Mouse (Mus musculus) embryonic facial prominence, embryonic 13.5 days (tissue): ENCODE results near the gene Gpr162. TPM values are rescaled to one million over a fixed set of nuclear protein-coding genes. Genes with fewer than 3 reads are reported as not detected.
"Not testable (repeated sequence)": the region's sequence is repeated elsewhere in the genome, so short reads cannot be mapped to it uniquely, and the experiment has no call there.

Experiments
- ATAC-seq: fragments of 200-750 bp; cut with Nextera tagmentation; 2 replicates; pipeline ENCODE4 v1.8.0; 2017; ENCODE audit warnings: low read depth; ENCODE audit not compliant: insufficient number of reproducible peaks, insufficient read depth, low FRiP score, low TSS enrichment
- H3K27ac ChIP-seq: fragments of 300-500 bp; sonication (generic); 2 replicates; pipeline ENCODE4 v1.5.1; 2015; ENCODE audit warnings: moderate library complexity, mild to moderate bottlenecking, inconsistent platforms
- H3K27me3 ChIP-seq: fragments of 300-500 bp; sonication (generic); 2 replicates; pipeline ENCODE4 v1.6.1; 2015; ENCODE audit warnings: mild to moderate bottlenecking, inconsistent platforms
- H3K36me3 ChIP-seq: fragments of 300-500 bp; sonication (generic); 2 replicates; pipeline ENCODE4 v1.6.1; 2015; ENCODE audit warnings: mild to moderate bottlenecking, inconsistent platforms
- H3K4me1 ChIP-seq: fragments of 300-500 bp; sonication (generic); 2 replicates; pipeline ENCODE4 v1.6.1; 2015; ENCODE audit warnings: inconsistent platforms
- H3K4me2 ChIP-seq: fragments of 300-500 bp; sonication (generic); 2 replicates; pipeline ENCODE4 v1.6.1; 2015; ENCODE audit warnings: moderate library complexity, mild to moderate bottlenecking, inconsistent platforms
- H3K4me3 ChIP-seq: fragments of 300-500 bp; sonication (generic); 2 replicates; pipeline ENCODE4 v1.5.1; 2015; ENCODE audit warnings: mild to moderate bottlenecking, inconsistent platforms
- H3K9ac ChIP-seq: fragments of 300-500 bp; sonication (generic); 2 replicates; pipeline ENCODE4 v1.6.1; 2015; ENCODE audit warnings: mild to moderate bottlenecking, inconsistent platforms
- H3K9me3 ChIP-seq: fragments of 300-500 bp; sonication (generic); 2 replicates; pipeline ENCODE4 v1.6.1; 2016; ENCODE audit warnings: inconsistent platforms
- WGBS: fragments of 180-500 bp; shearing (Covaris S2); methylation state at CpG from one replicate; pipeline ENCODE4 v1.1.7; 2015; ENCODE audit warnings: mixed read lengths; 5-methylcytosine and 5-hydroxymethylcytosine counted together
- polyA plus RNA-seq: library from polyadenylated mRNA; unstranded; fragments of >200 nt; fragmentation: Nextera tagmentation; extraction: Ambion mirVana; gene quantifications from 2 replicates; pipeline ENCODE4 v1.2.1, GENCODE M21; 2015

Gene Gpr162
- polyA plus RNA-seq, 1 experiment from 2014 or later, result 2.0 TPM

DNA sequence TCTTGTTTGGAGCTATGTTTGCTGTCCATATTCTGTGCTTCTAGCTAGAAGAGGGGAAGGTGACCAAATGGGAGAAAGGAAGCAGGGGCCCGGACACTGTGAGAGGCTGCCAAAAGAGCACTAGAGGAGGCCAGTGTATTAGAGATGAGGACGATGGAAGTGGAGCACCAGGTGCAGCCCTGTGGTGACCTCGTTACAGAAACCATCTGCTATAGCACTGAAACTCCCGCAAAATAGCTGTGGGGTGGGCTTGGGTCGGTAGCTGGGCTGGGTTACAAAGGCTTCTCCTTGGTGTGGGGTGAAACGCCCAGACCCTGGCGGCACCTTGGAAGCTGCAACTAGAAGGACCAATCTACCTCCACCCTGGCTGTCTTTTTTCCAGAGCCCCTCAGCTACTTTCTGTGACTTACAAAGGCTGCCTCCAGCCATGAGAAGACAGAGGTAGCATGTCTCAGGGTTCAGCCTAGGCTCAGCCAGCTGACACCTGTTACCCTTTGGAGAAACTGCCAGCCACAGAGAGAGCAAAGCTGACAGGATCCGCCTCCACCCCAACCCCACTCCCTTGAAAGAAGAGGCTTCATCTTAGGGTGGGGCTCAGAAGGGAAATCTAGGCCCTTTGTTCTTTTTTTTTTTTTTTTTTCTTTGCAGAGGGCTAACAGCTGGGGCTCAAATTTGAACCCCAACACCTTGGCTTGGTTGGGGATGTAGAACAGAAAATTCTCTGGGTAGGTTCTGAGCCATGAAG lies 36.4 kb upstream of the Gpr162 start:
- ATAC-seq, result no peak
- WGBS, result 60% methylated on average over 8 of the region's 8 CpGs

DNA sequence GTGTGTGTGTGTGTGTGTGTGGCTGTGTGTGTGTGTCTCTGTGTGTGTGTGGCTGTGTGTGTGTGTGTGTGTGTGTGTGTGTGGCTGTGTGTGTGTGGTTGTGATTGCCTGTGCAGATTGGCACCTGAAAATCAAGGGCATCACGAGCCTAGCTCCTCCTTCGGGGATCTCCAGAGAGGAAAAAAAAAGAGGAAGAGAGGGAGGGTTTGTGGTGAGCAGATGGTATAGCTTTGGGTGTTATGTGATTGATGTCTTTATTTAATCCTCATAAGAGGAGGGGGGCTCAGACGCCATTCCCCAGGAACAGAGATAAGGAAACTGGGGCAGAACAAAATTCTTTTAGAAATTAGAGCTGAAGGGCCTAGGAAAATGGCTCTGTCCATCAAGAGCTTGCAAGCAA lies 34.6 kb upstream of the Gpr162 start:
- no peak overlapping the region for H3K9ac ChIP-seq
- no peaks in the 10 kb centered on the region for H3K9me3 ChIP-seq
- no peak overlapping the region for H3K4me2 ChIP-seq
- WGBS, result 43% methylated on average over 3 of the region's 3 CpGs
- H3K4me3 ChIP-seq, result no peak overlapping the region
- ATAC-seq, result no peak
- H3K4me1 ChIP-seq, result peaks cover 1% of the 10 kb centered on the region
- H3K27me3 ChIP-seq, result no peaks in the 10 kb centered on the region
- H3K27ac ChIP-seq, result no peak overlapping the region
- no peaks in the 10 kb centered on the region for H3K36me3 ChIP-seq

More for the DNA sequence above, 36.4 kb upstream of the Gpr162 start:
- Histone ChIP-seq H3K4me3 (no peak overlapping the region), H3K4me2 (no peak overlapping the region), H3K9me3 (no peaks in the 10 kb centered on the region), H3K36me3 (no peaks in the 10 kb centered on the region), H3K27ac (no peak overlapping the region), H3K4me1 (peaks cover 13% of the 10 kb centered on the region), H3K9ac (no peak overlapping the region), H3K27me3 (no peaks in the 10 kb centered on the region)

- H3K36me3 ChIP-seq, H3K27me3 ChIP-seq, ATAC-seq, H3K4me3 ChIP-seq, H3K27ac ChIP-seq, H3K4me2 ChIP-seq, H3K4me1 ChIP-seq, H3K9ac ChIP-seq, H3K9me3 ChIP-seq: not testable (repeated sequence)
- WGBS, result 89% methylated on average over 2 of the region's 2 CpGs
These were observed 30.3 kb upstream of the Gpr162 start for GRCm38 (mm10) chr6:124894113-124894512.

DNA sequence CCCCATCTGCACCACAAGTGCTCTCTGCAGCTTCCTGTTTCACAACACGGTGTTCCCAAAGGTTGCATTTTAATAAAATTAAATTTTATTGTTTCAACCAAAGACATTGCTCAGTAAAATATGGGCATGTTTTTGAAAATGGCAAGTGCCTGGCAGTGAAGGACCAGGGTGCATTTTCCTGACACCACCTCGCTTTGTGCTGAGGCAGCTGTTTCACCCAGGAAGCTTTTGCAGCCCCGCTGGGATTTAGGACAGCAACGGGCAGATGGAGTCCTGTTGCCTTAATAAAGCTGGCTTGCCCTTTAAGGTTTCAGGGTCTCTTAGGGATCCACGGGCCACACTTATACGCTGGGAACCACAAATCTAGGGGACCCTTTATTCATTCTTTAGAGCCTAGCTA lies 27.2 kb upstream of the Gpr162 start:
- no peak overlapping the region for H3K4me2 ChIP-seq
- WGBS, result 65% methylated on average over 6 of the region's 6 CpGs

DNA sequence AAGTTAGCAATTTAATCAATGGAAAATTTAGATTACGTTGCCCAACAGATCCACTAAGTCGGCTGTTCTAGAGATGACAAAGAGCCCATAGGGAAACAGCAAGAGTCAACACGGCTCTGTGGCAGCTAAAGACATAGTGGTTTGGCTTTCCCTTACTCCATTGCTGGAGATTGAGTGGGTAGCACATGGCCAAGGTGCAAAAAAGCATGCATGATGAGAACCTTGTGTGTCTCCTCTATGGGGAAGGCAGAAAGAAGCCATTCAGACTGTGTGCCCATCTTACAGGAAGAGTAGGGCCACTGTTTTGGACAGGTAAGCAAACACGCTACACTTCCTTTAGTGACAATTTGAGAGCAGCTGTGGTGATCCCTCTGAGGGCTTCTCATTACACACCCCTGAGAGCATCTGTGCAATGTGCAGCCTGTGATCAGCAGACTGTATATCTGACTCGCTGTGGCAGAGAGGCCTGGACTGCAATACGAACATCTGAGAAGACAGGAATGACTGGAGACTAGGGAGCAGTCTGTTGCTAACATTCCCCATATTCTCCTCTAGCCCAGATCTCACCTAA lies 24.9 kb upstream of the Gpr162 start:
- ATAC-seq, result no peak
- WGBS, result 85% methylated on average over 6 of the region's 6 CpGs
- H3K27me3 ChIP-seq, result no peaks in the 10 kb centered on the region
- no peak overlapping the region for H3K4me3 ChIP-seq
- H3K4me1 ChIP-seq, result no peaks in the 10 kb centered on the region
- no peaks in the 10 kb centered on the region for H3K9me3 ChIP-seq
- no peaks in the 10 kb centered on the region for H3K36me3 ChIP-seq
- H3K9ac ChIP-seq, result no peak overlapping the region
- no peak overlapping the region for H3K27ac ChIP-seq
- no peak overlapping the region for H3K4me2 ChIP-seq

More for the DNA sequence above, 27.2 kb upstream of the Gpr162 start:
- H3K4me1 ChIP-seq, result no peaks in the 10 kb centered on the region
- no peak overlapping the region for H3K4me3 ChIP-seq
- H3K36me3 ChIP-seq, result no peaks in the 10 kb centered on the region
- H3K27ac ChIP-seq, result no peak overlapping the region
- no peak for ATAC-seq
- no peak overlapping the region for H3K9ac ChIP-seq
- no peaks in the 10 kb centered on the region for H3K27me3 ChIP-seq
- no peaks in the 10 kb centered on the region for H3K9me3 ChIP-seq

DNA sequence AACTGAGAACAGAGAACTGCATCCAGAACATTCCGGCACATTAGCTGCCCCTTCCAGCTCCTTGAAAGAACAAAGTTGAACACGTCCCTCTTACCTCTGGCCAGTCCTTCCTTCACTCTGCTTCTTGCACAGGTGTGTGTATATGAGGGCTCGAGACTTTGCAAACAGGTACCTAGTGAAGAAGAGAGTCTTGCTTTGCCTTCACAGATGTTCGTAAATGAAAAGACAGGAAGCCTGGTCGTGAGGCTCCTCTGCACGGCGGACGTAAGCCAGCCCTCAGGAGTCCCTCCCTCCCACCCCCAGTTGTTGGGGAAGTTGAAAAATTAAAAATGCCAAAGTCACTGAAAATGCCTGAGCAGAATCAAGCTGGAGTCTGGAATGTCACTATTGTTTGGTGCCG lies 24.2 kb upstream of the Gpr162 start, which contains the start of gene Cd4:
Cd4 (minus strand) TSS at position 236 of the 400 bp plus-strand sequence.
- ATAC-seq, result no peak
- WGBS, result 84% methylated on average over 9 of the region's 9 CpGs
- H3K9me3 ChIP-seq, result no peaks in the 10 kb centered on the region
- H3K4me1 ChIP-seq, result no peaks in the 10 kb centered on the region
- no peaks in the 10 kb centered on the region for H3K27me3 ChIP-seq
- H3K4me2 ChIP-seq, result no peak within 1 kb of the TSS
- H3K4me3 ChIP-seq, result no peak within 1 kb of the TSS
- no peak within 1 kb of the TSS for H3K9ac ChIP-seq
- H3K36me3 ChIP-seq, result no peaks in the 10 kb centered on the region
- no peak within 1 kb of the TSS for H3K27ac ChIP-seq

GRCm38 (mm10) chr6:124885956-124886381 lies 22.2 kb upstream of the Gpr162 start:
- no peak for ATAC-seq
- 87% methylated on average over 8 of the region's 8 CpGs for WGBS
- Histone ChIP-seq H3K9ac (no peak overlapping the region), H3K9me3 (no peaks in the 10 kb centered on the region), H3K27me3 (no peaks in the 10 kb centered on the region), H3K27ac (no peak overlapping the region), H3K4me2 (no peak overlapping the region), H3K4me1 (no peaks in the 10 kb centered on the region), H3K36me3 (no peaks in the 10 kb centered on the region), H3K4me3 (no peak overlapping the region)

GRCm38 (mm10) chr6:124884714-124885500 lies 21.1 kb upstream of the Gpr162 start:
- Histone ChIP-seq H3K4me1 (no peaks in the 10 kb centered on the region), H3K4me3 (no peak overlapping the region), H3K27me3 (no peaks in the 10 kb centered on the region), H3K9me3 (no peaks in the 10 kb centered on the region), H3K36me3 (no peaks in the 10 kb centered on the region), H3K27ac (no peak overlapping the region), H3K4me2 (no peak overlapping the region), H3K9ac (no peak overlapping the region)
- ATAC-seq, result no peak
- 67% methylated on average over 10 of the region's 10 CpGs for WGBS

DNA sequence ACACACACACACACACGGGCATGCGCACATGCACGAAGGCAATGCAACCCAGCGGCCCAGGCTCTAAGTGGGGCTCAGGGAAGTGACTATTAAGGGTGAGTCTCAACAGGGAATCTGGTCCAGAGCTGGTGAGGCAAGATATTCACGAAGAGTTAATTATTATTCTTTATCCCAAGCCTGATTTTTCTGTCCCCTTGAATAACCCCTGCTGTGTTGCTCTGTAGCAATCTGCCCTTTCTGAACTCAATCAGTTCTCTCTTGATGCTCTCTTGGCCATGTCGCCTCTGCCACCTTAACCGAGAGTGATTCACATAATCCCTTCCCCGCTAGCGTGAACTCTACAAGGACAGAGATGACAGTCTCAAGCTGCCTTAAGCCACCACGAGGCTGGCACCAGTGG lies 19.6 kb upstream of the Gpr162 start:
- no peak overlapping the region for H3K4me3 ChIP-seq
- H3K36me3 ChIP-seq, result no peaks in the 10 kb centered on the region
- no peaks in the 10 kb centered on the region for H3K9me3 ChIP-seq
- H3K9ac ChIP-seq, result no peak overlapping the region
- 76% methylated on average over 10 of the region's 10 CpGs for WGBS
- H3K27ac ChIP-seq, result no peak overlapping the region
- no peak for ATAC-seq
- no peaks in the 10 kb centered on the region for H3K27me3 ChIP-seq
- H3K4me1 ChIP-seq, result no peaks in the 10 kb centered on the region
- H3K4me2 ChIP-seq, result no peak overlapping the region

DNA sequence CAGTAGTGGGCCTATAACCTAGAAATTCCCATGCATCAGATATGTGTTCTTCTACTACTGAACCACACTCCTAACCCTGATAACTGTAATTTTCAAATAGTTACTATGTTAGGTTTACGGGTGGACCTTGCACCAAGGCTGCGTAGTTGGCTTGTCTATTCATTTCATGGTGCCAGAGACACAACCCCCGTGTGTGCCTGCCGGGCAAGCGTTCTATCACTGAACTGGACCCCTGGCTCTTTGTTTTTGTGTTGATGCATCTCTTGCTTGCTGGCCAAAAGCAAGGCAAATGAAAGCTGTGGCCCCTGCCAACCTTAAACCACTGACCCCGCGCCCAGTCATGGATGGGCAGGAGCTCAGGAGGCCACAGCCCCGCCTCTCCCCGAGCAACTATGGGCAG lies 18.0 kb upstream of the Gpr162 start:
- Histone ChIP-seq H3K4me3 (no peak overlapping the region), H3K4me2 (no peak overlapping the region), H3K36me3 (no peaks in the 10 kb centered on the region), H3K9ac (no peak overlapping the region), H3K4me1 (no peaks in the 10 kb centered on the region), H3K27me3 (no peaks in the 10 kb centered on the region), H3K9me3 (no peaks in the 10 kb centered on the region), H3K27ac (no peak overlapping the region)
- ATAC-seq, result no peak
- WGBS, result 90% methylated on average over 9 of the region's 9 CpGs

GRCm38 (mm10) chr6:124879390-124879789 lies 15.6 kb upstream of the Gpr162 start:
- H3K27me3 ChIP-seq, result no peaks in the 10 kb centered on the region
- H3K4me2 ChIP-seq, result no peak overlapping the region
- WGBS, result 43% methylated on average over 6 of the region's 6 CpGs
- no peaks in the 10 kb centered on the region for H3K36me3 ChIP-seq
- no peak overlapping the region for H3K27ac ChIP-seq
- ATAC-seq, result no peak
- H3K4me3 ChIP-seq, result no peak overlapping the region
- H3K9me3 ChIP-seq, result no peaks in the 10 kb centered on the region
- no peaks in the 10 kb centered on the region for H3K4me1 ChIP-seq
- no peak overlapping the region for H3K9ac ChIP-seq

GRCm38 (mm10) chr6:124874348-124874747 lies 10.6 kb upstream of the Gpr162 start:
- Histone ChIP-seq H3K27me3 (no peaks in the 10 kb centered on the region), H3K4me2 (no peak overlapping the region), H3K4me1 (no peaks in the 10 kb centered on the region), H3K9me3 (no peaks in the 10 kb centered on the region), H3K36me3 (no peaks in the 10 kb centered on the region), H3K4me3 (no peak overlapping the region), H3K9ac (no peak overlapping the region), H3K27ac (no peak overlapping the region)
- 21% methylated on average over 3 of the region's 3 CpGs for WGBS
- ATAC-seq, result no peak
